Mouse (Mus musculus) megakaryocyte, embryonic 14.5 days (primary cell): Measurements from ENCODE around the gene Gm10306.

ENCODE experiments used
- FLI1 ChIP-seq: IDR thresholded peaks from 2 replicates; pipeline ENCODE4 v1.6.1; 2012; ENCODE audit warnings: low read length, inconsistent platforms, mixed read lengths
- GATA1 ChIP-seq: IDR thresholded peaks from 3 replicates; pipeline ENCODE4 v1.6.1; 2012; ENCODE audit warnings: mixed read lengths, low read length, inconsistent platforms, borderline replicate concordance

DNA sequence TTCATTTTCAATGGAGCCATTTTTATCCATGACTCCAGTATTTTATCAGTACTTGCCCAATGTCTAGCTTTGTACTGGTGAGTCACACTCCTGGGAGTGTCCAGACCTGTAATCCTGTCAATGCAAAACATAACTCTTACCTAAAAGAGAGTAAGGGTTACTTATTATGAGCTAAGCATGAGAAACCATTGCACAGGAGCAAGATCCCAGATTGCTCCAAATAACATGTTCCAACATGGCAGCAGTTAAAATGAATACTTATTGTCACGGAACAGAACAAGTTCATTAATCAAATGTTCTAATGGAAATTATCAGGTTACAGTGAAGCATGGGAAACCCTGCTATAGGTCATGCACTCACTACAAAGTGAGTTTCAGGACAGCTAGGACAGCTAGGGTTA is 4.0 kb downstream of the Gm10306 start:
- TF ChIP-seq GATA1: no peak
- no peak for TF ChIP-seq FLI1
